Comparison of ENCODE assay signal across 17 mouse cellular contexts in the genomic region with DNA sequence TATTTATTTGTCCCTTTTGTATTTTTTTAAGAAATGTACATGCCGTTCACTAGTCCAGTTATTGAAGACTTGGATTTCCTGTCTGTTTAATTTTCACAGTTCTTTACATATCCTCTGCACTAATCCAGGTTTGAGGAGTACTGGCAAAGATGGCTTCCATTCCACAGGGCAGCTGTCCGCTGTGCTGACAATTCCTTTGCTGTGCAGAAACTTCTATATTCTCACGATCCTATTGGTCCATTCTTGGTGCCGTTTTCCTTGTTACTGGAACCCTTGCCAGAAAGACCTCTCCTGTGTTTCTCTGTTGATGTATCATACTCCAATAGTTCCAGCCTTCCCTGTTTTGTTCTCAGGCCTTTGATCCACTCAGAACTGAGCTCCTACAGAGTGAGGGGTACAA.
"Had no signal": no experiment of that assay in that cellular context is flagged by ENCODE, and none has a peak within 500 bp of the region (broad histone marks: within the 10 kb centered on the region; RNA-seq: fewer than 3 reads in every experiment).

No protein-coding gene starts in this region.

- ATAC-seq: intestine, embryonic 16.5 days; liver, embryonic 12.5 days; midbrain, embryonic 13.5 days had no signal

- H3K36me3 ChIP-seq: limb, embryonic 12.5 days; liver, embryonic 12.5 days; liver, embryonic 15.5 days; midbrain, embryonic 13.5 days; neural tube, embryonic 13.5 days had no signal

- H3K9me3 ChIP-seq: limb, embryonic 12.5 days; liver, embryonic 12.5 days; liver, embryonic 15.5 days; midbrain, embryonic 13.5 days; neural tube, embryonic 13.5 days had no signal

- H3K27ac ChIP-seq: kidney, postnatal 0 days; layer of hippocampus, adult 2 months; limb, embryonic 12.5 days; liver, embryonic 12.5 days; liver, embryonic 15.5 days; macrophage; midbrain, embryonic 13.5 days; neural tube, embryonic 13.5 days had no signal

- H3K4me1 ChIP-seq: limb, embryonic 12.5 days; liver, embryonic 12.5 days; liver, embryonic 15.5 days; midbrain, embryonic 13.5 days; neural tube, embryonic 13.5 days had no signal

- H3K4me3 ChIP-seq: layer of hippocampus, adult 2 months; limb, embryonic 12.5 days; liver, embryonic 12.5 days; liver, embryonic 15.5 days; midbrain, embryonic 13.5 days; neural tube, embryonic 13.5 days had no signal

- H3K27me3 ChIP-seq: limb, embryonic 12.5 days; liver, embryonic 12.5 days; liver, embryonic 15.5 days; midbrain, embryonic 13.5 days; neural tube, embryonic 13.5 days had no signal

- H3K9ac ChIP-seq: limb, embryonic 12.5 days; liver, embryonic 12.5 days; liver, embryonic 15.5 days; midbrain, embryonic 13.5 days; neural tube, embryonic 13.5 days had no signal

- DNase-seq: kidney, adult 2 months; kidney, postnatal 25 days; layer of hippocampus, adult 9-11 months; liver; lung, adult 18-20 months; lung, postnatal 14 days; thymus, adult 18-20 months; thymus, postnatal 4 days had no signal

- H3K4me2 ChIP-seq: limb, embryonic 12.5 days; liver, embryonic 12.5 days; liver, embryonic 15.5 days; midbrain, embryonic 13.5 days; neural tube, embryonic 13.5 days had no signal
